Mouse (Mus musculus): ENCODE measurements at regions not wholly inside any gene's neighbourhood (a gene's known extent, or its start where the extent isn't known, plus 50 kb on each side); places are given as distances from the start of the nearest gene placed in this dataset.
A peak's percentile ranks its signal among the peaks of the same experiment; 100 is the strongest.

GRCm38 (mm10) chr17:79503037-79503436 is 108.6 kb upstream of the Rmdn2 start:
- Histone ChIP-seq H3K27ac (ENCODE audit: control insufficient read depth, insufficient read depth, low read depth, low read length, poor library complexity) (no peak overlapping the region), H3K4me1 (ENCODE audit: control insufficient read depth, insufficient read depth, low read length) (no peaks in the 10 kb centered on the region; the same call in 1 of the 2 replicates), H3K4me3 (replicated peaks; ENCODE audit: control insufficient read depth, low read depth, low read length) (no peak overlapping the region)
- 72% methylated on average over 2 of the region's 2 CpGs for WGBS
- TF ChIP-seq CTCF (IDR thresholded peaks at IDR 0.05; ENCODE audit: control insufficient read depth, insufficient read depth, low read length) (no peak), POLR2A (IDR thresholded peaks at IDR 0.05; ENCODE audit: borderline replicate concordance, control insufficient read depth, low read depth, low read length) (no peak)

DNA sequence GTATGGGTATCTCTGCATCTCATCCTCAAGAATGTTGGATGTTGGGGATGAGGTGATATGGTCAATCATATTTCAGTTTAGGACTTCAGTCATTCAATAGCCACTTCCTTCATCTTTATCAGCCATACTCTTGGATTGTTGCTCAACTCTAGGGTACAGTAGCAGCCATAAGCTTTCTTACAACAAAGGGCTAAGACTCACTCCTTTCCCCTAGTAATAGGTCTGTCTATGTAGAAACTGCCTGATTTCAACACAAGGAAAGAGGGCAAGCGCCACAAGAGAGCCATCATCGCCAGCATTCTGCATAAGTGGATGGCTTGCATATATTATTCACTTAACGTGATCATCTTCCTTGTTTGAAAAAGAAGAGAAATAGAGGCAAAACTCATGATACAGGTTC is 107.5 kb upstream of the Rmdn2 start:
- TF ChIP-seq CTCF (IDR thresholded peaks at IDR 0.05; ENCODE audit: control insufficient read depth, insufficient read depth, low read length) (no peak), POLR2A (IDR thresholded peaks at IDR 0.05; ENCODE audit: borderline replicate concordance, control insufficient read depth, low read depth, low read length) (no peak)
- WGBS: 43% methylated on average over 3 of the region's 3 CpGs
- no peak overlapping the region for H3K27ac ChIP-seq (ENCODE audit: control insufficient read depth, insufficient read depth, low read depth, low read length, poor library complexity)
- H3K4me1 ChIP-seq (ENCODE audit: control insufficient read depth, insufficient read depth, low read length): no peaks in the 10 kb centered on the region; the same call in 1 of the 2 replicates
- no peak overlapping the region for H3K4me3 ChIP-seq (replicated peaks; ENCODE audit: control insufficient read depth, low read depth, low read length)

DNA sequence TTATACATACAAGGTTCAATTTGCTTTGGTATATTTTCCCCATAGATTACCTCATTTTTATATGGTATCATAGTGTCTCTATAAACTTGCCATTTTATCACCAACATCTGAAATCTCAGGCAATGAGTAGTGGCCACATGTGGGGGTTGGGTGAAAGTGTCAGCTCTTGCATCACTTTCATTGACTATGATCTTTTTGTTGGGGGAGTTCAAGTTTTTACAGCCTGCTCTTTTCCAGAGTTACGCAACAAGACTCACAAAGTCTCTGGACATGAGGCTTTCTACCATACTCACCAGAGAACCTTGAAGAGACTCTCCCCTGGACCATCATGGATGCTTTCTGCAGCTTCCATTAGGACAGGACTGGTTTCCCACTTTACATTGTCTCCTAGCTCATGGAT is 106.1 kb upstream of the Rmdn2 start:
- no peak overlapping the region for H3K27ac ChIP-seq (ENCODE audit: control insufficient read depth, insufficient read depth, low read depth, low read length, poor library complexity)
- no peaks in the 10 kb centered on the region; the same call in 1 of the 2 replicates for H3K4me1 ChIP-seq (ENCODE audit: control insufficient read depth, insufficient read depth, low read length)
- 76% methylated on average over 1 of the region's 1 CpGs for WGBS
- no peak overlapping the region for H3K4me3 ChIP-seq (replicated peaks; ENCODE audit: control insufficient read depth, low read depth, low read length)
- TF ChIP-seq CTCF (IDR thresholded peaks at IDR 0.05; ENCODE audit: control insufficient read depth, insufficient read depth, low read length) (no peak), POLR2A (IDR thresholded peaks at IDR 0.05; ENCODE audit: borderline replicate concordance, control insufficient read depth, low read depth, low read length) (no peak)

DNA sequence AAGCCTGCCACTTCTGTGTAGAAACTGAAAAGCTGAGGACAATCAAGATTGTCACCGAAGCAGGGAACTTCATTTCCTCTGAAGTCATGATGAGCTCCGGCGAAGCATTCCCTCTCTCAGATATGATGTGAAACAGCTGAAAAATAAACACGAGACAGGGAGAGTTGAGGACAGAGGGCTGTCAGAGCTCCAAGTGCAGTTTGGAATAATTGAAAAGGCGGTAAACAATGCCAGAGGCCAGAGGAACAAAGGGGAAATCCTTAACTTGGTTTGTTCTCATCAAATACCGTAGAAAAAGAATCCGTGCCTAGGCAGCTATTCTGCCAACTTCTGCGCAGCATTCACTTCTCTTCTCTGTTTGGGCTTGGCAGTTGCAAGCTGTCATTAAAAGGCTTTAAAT is 102.4 kb upstream of the Rmdn2 start:
- Histone ChIP-seq H3K4me3 (replicated peaks; ENCODE audit: control insufficient read depth, low read depth, low read length) (no peak overlapping the region), H3K4me1 (ENCODE audit: control insufficient read depth, insufficient read depth, low read length) (no peaks in the 10 kb centered on the region; the same call in 1 of the 2 replicates), H3K27ac (ENCODE audit: control insufficient read depth, insufficient read depth, low read depth, low read length, poor library complexity) (no peak overlapping the region)
- WGBS: 81% methylated on average over 8 of the region's 8 CpGs
- TF ChIP-seq CTCF (IDR thresholded peaks at IDR 0.05; ENCODE audit: control insufficient read depth, insufficient read depth, low read length) (no peak), POLR2A (IDR thresholded peaks at IDR 0.05; ENCODE audit: borderline replicate concordance, control insufficient read depth, low read depth, low read length) (no peak)

GRCm38 (mm10) chr17:79509957-79510710 is 101.5 kb upstream of the Rmdn2 start:
- no peak overlapping the region for H3K27ac ChIP-seq (ENCODE audit: control insufficient read depth, insufficient read depth, low read depth, low read length, poor library complexity)
- no peaks in the 10 kb centered on the region for H3K4me1 ChIP-seq (ENCODE audit: control insufficient read depth, insufficient read depth, low read length)
- WGBS: 82% methylated on average over 11 of the region's 11 CpGs
- TF ChIP-seq CTCF (IDR thresholded peaks at IDR 0.05; ENCODE audit: control insufficient read depth, insufficient read depth, low read length) (no peak), POLR2A (IDR thresholded peaks at IDR 0.05; ENCODE audit: borderline replicate concordance, control insufficient read depth, low read depth, low read length) (no peak)
- no peak overlapping the region for H3K4me3 ChIP-seq (replicated peaks; ENCODE audit: control insufficient read depth, low read depth, low read length)

DNA sequence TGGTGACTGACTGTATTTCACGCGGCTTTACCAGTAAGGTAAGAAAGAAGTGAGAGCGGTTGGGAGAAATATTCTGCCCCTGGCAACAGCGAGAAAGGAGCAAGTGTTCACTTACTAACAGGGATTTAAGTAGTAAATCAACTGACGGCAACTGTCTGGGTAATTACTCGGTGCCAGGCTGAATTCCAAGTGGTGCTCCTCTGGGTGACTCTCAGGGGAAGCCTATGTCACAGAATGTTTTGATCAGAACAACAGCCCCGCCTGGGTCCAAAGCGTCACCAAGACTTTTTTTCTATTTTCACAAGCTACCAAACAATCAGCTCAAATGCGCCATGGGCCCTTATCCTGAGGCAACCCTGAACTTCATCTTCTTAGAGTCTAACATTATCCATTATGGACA is 100.4 kb upstream of the Rmdn2 start:
- Histone ChIP-seq H3K27ac (ENCODE audit: control insufficient read depth, insufficient read depth, low read depth, low read length, poor library complexity) (no peak overlapping the region), H3K4me1 (ENCODE audit: control insufficient read depth, insufficient read depth, low read length) (no peaks in the 10 kb centered on the region), H3K4me3 (replicated peaks; ENCODE audit: control insufficient read depth, low read depth, low read length) (no peak overlapping the region)
- 83% methylated on average over 9 of the region's 9 CpGs for WGBS
- TF ChIP-seq POLR2A (IDR thresholded peaks at IDR 0.05; ENCODE audit: borderline replicate concordance, control insufficient read depth, low read depth, low read length) (no peak), CTCF (IDR thresholded peaks at IDR 0.05; ENCODE audit: control insufficient read depth, insufficient read depth, low read length) (no peak)

DNA sequence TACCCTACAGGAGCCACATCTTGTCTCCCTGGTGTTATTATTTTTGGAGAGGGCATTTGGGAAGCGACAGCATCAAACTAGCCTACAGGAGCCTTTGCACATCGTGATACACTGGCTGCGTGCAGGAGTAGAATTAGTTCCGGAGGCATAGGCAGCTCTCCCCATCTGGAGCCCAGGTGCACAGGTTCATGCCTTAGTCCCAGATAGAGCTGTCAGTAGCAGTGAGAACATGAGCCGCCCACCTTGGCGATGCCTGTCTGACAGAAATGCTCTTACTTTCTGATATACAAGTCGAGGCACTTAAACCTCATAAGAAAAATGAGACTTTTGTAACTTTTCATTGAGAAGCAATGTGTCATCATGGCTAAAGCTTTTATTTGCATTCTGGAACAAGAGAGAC is 97.6 kb upstream of the Rmdn2 start:
- H3K4me1 ChIP-seq (ENCODE audit: control insufficient read depth, insufficient read depth, low read length): no peaks in the 10 kb centered on the region
- H3K4me3 ChIP-seq (replicated peaks; ENCODE audit: control insufficient read depth, low read depth, low read length): no peak overlapping the region
- WGBS: 92% methylated on average over 7 of the region's 7 CpGs
- H3K27ac ChIP-seq (ENCODE audit: control insufficient read depth, insufficient read depth, low read depth, low read length, poor library complexity): no peak overlapping the region
- TF ChIP-seq POLR2A (IDR thresholded peaks at IDR 0.05; ENCODE audit: borderline replicate concordance, control insufficient read depth, low read depth, low read length) (no peak), CTCF (IDR thresholded peaks at IDR 0.05; ENCODE audit: control insufficient read depth, insufficient read depth, low read length) (no peak)

DNA sequence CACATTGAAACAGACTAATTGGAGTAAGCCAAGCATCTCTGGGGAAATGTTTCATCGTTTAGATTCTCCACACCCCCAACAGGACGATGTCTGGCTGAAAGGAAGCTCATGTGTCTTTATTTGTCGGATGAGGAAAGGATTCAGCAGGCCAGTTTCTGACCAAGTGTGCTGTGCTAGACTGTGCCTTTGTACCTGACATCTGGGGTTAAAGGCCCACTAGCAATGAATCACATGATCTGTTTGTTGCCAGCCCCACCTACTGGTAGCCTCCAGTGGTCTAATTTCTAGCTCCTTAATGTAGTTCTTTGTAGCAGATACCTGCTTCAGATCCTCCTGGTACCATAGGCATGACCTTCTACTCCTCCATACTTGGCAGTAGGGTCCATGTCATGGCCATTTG is 93.5 kb upstream of the Rmdn2 start:
- TF ChIP-seq POLR2A (IDR thresholded peaks at IDR 0.05; ENCODE audit: borderline replicate concordance, control insufficient read depth, low read depth, low read length) (no peak), CTCF (IDR thresholded peaks at IDR 0.05; ENCODE audit: control insufficient read depth, insufficient read depth, low read length) (0 out of 2 replicates have a peak, but pooled peaks have one; percentile 19)
- Histone ChIP-seq H3K27ac (ENCODE audit: control insufficient read depth, insufficient read depth, low read depth, low read length, poor library complexity) (no peak overlapping the region), H3K4me1 (ENCODE audit: control insufficient read depth, insufficient read depth, low read length) (no peaks in the 10 kb centered on the region), H3K4me3 (replicated peaks; ENCODE audit: control insufficient read depth, low read depth, low read length) (no peak overlapping the region)
- WGBS: 59% methylated on average over 3 of the region's 3 CpGs
